In genomic region chr8:120078080-120078479, GRCm38 (mm10) we compare ENCODE assay signal across 9 mouse cellular contexts. TPM values are rescaled to one million over a fixed set of nuclear protein-coding genes. Genes with fewer than 3 reads are reported as not detected.
DNase-seq lines count a peak whose midpoint lies in the region; ATAC-seq lines count a peak whose summit lies in the region.
"Had no signal": no experiment of that assay in that cellular context is flagged by ENCODE, and none has a peak within 500 bp of the region (broad histone marks: within the 10 kb centered on the region; RNA-seq: fewer than 3 reads in every experiment).

No protein-coding gene starts in this region.

- no peaks in the 10 kb centered on the region for H3K9me3 ChIP-seq in intestine, embryonic 14.5 days (ENCODE audit: control insufficient read depth, low read length)
- H3K9me3 ChIP-seq: midbrain, embryonic 12.5 days had no signal

- no peaks in the 10 kb centered on the region for H3K27me3 ChIP-seq in intestine, embryonic 14.5 days (replicated peaks; ENCODE audit: control insufficient read depth, insufficient read depth, low read length)
- H3K27me3 ChIP-seq: midbrain, embryonic 12.5 days had no signal

- ATAC-seq in cerebellum, adult (ENCODE audit: insufficient number of reproducible peaks, low FRiP score, low TSS enrichment): no peak
- peak; percentile 64 for ATAC-seq in intestine, embryonic 14.5 days (replicated peaks; ENCODE audit: low FRiP score, low TSS enrichment, low read depth)
- ATAC-seq in monocyte, adult 5-6 weeks (replicated peaks; ENCODE audit: insufficient number of reproducible peaks, low FRiP score, low TSS enrichment, poor library complexity, severe bottlenecking): peak; percentile 66

- intact Hi-C loops in left cerebral cortex, postnatal 36 days (cut with DNase I): loop anchor here (2.0 to 10.0 kb wide), 2 partner anchors 133 to 293 kb away; no protein-coding TSS in a partner anchor

- H3K9ac ChIP-seq in intestine, embryonic 14.5 days (ENCODE audit: low read length): no peak overlapping the region
- H3K9ac ChIP-seq: midbrain, embryonic 12.5 days had no signal

- H3K4me1 ChIP-seq in intestine, embryonic 14.5 days (replicated peaks; ENCODE audit: control insufficient read depth, insufficient read depth, low read length): no peaks in the 10 kb centered on the region
- H3K4me1 ChIP-seq: midbrain, embryonic 12.5 days had no signal

- peak; percentile 73 for DNase-seq in cerebellum, adult 11 months
- peak; percentile 78 to 91 for DNase-seq in cerebellum, adult 18-20 months
- DNase-seq in forelimb bud, embryonic 11.5 days (ENCODE audit: low read depth, low spot score): peak; percentile 67
- DNase-seq in intestine, embryonic 14.5 days (ENCODE audit: low spot score): peak; percentile 90
- DNase-seq in left cerebral cortex, postnatal 36 days (ENCODE audit: low spot score in 2 of 2): peak; percentile 59 to 71
- DNase-seq in spleen, postnatal 14 days (ENCODE audit: low spot score in 2 of 2): peak; percentile 47 to 63

- H3K36me3 ChIP-seq in intestine, embryonic 14.5 days (ENCODE audit: control insufficient read depth, insufficient read depth, low read length): peaks cover 26% of the 10 kb centered on the region

- H3K27ac ChIP-seq in intestine, embryonic 14.5 days (ENCODE audit: low read depth): no peak overlapping the region
- H3K27ac ChIP-seq: midbrain, embryonic 12.5 days had no signal

- H3K4me3 ChIP-seq in intestine, embryonic 14.5 days (ENCODE audit: low read depth, low read length): no peak overlapping the region
- H3K4me3 ChIP-seq: midbrain, embryonic 12.5 days had no signal

- 11% methylated on average over 10 of the region's 10 CpGs for WGBS in intestine, embryonic 14.5 days

- no peak overlapping the region for H3K4me2 ChIP-seq in intestine, embryonic 14.5 days (ENCODE audit: low read length)
- H3K4me2 ChIP-seq: midbrain, embryonic 12.5 days had no signal

RNA-seq across cellular contexts. Expression of gene Zdhhc7, which starts 23.2 kb away (rescaled TPM):
- polyA plus RNA-seq in intestine, embryonic 14.5 days (2014; fragmentation: Nextera tagmentation; extraction: Ambion mirVana): 28.8 and 30.6 TPM in 2 replicates
- total RNA-seq in left cerebral cortex, postnatal 36 days (2021): 10 to 100 TPM; 31.0 to 36.0 TPM
- total RNA-seq in monocyte, adult 5-6 weeks (2017): 24.9 to 42.9 TPM (median 27.3 TPM) in 3 replicates

RNA-seq across cellular contexts. Expression of gene 6430548M08Rik, which starts 35.9 kb away (rescaled TPM):
- polyA plus RNA-seq in intestine, embryonic 14.5 days (2014; fragmentation: Nextera tagmentation; extraction: Ambion mirVana): 4.7 and 6.3 TPM in 2 replicates
- total RNA-seq in left cerebral cortex, postnatal 36 days (2021): 100 to 1,000 TPM; 246 to 248 TPM
- 101 to 149 TPM (median 129 TPM) in 3 replicates for total RNA-seq in monocyte, adult 5-6 weeks (2017)
